In the genomic region with DNA sequence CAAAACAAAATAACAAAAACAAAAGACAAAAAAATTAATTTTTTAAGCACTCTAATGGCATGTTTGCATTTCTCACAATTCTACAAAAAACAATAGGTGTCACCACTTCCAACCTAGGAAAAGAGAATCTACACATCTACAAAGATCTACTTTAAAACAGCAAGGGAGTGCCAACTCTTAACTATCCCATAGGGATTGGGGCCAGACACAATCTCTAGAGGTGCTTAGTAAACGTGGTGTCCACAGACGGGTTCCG, we compare ENCODE assay signal across 8 mouse cellular contexts. TPM values are rescaled to one million over a fixed set of nuclear protein-coding genes. Genes with fewer than 3 reads are reported as not detected.
A peak's percentile ranks its signal among the peaks of the same experiment; 100 is the strongest.
DNase-seq lines count a peak whose midpoint lies in the region; ATAC-seq and TF ChIP-seq lines count a peak whose summit lies in the region.

A gene (plus strand): TSS at position 192 of the 256 bp plus-strand sequence.

- peak within 1 kb of the TSS; percentile 71 for H3K4me3 ChIP-seq in heart, embryonic 13.5 days
- peak within 1 kb of the TSS; percentile 60 for H3K4me3 ChIP-seq in hindbrain, embryonic 11.5 days (ENCODE audit: low read depth, low read length)
- H3K4me3 ChIP-seq in midbrain, embryonic 10.5 days = peak within 1 kb of the TSS; percentile 73

- POLR2A ChIA-PET in Patski (lab: Charles Lee) = no interaction called here

- TF ChIP-seq CTCF in Patski (IDR thresholded peaks at IDR 0.05) = no peak

- peaks cover 9% of the 10 kb centered on the region for H3K4me1 ChIP-seq in heart, embryonic 13.5 days
- no peaks in the 10 kb centered on the region for H3K4me1 ChIP-seq in hindbrain, embryonic 11.5 days (replicated peaks; ENCODE audit: control insufficient read depth, insufficient read depth, low read length)
- peaks cover 19% of the 10 kb centered on the region for H3K4me1 ChIP-seq in midbrain, embryonic 10.5 days

- no peaks in the 10 kb centered on the region for H3K9me3 ChIP-seq in heart, embryonic 13.5 days
- no peaks in the 10 kb centered on the region for H3K9me3 ChIP-seq in hindbrain, embryonic 11.5 days (ENCODE audit: control insufficient read depth, low read length)
- H3K9me3 ChIP-seq in midbrain, embryonic 10.5 days (replicated peaks) = 0 out of 2 replicates have a peak, but pooled peaks cover 2% of the 10 kb centered on the region

- intact Hi-C loops in heart, postnatal 36 days (cut with DNase I) = loop anchor here (10.0 kb wide), 1 partner anchor 319 kb away; no protein-coding TSS in a partner anchor
- intact Hi-C loops in gastrocnemius, postnatal 36 days (cut with DNase I) = loop anchor here (10.0 kb wide), 1 partner anchor 109 kb away; no protein-coding TSS in a partner anchor

- peak within 1 kb of the TSS; percentile 87 for H3K9ac ChIP-seq in heart, embryonic 13.5 days
- H3K9ac ChIP-seq in hindbrain, embryonic 11.5 days (ENCODE audit: low read depth, low read length) = peak within 1 kb of the TSS; percentile 69

- H3K36me3 ChIP-seq in heart, embryonic 13.5 days = peaks cover 24% of the 10 kb centered on the region
- H3K36me3 ChIP-seq in hindbrain, embryonic 11.5 days (ENCODE audit: control insufficient read depth, insufficient read depth, low read length) = no peaks in the 10 kb centered on the region
- H3K36me3 ChIP-seq in midbrain, embryonic 10.5 days = peaks cover 37% of the 10 kb centered on the region

- WGBS in heart, embryonic 13.5 days = 15% methylated on average over 3 of the region's 3 CpGs
- WGBS in hindbrain, embryonic 11.5 days = 25% methylated on average over 3 of the region's 3 CpGs
- WGBS in midbrain, embryonic 10.5 days = 14% methylated on average over 3 of the region's 3 CpGs

- 0 out of 2 replicates have a peak, but pooled peaks cover 3% of the 10 kb centered on the region for H3K27me3 ChIP-seq in heart, embryonic 13.5 days (replicated peaks)
- H3K27me3 ChIP-seq in Patski = peaks cover 7% of the 10 kb centered on the region
- H3K27me3 ChIP-seq in hindbrain, embryonic 11.5 days (ENCODE audit: control insufficient read depth, insufficient read depth, low read length) = no peaks in the 10 kb centered on the region
- peaks cover 41% of the 10 kb centered on the region for H3K27me3 ChIP-seq in midbrain, embryonic 10.5 days (ENCODE audit: low read depth, poor library complexity, severe bottlenecking)

- in situ Hi-C loops in Patski (cut with MboI; ENCODE audit: low pct_unique_long_range_greater_than_20kb) = loop anchor here (10.0 kb wide), 1 partner anchor 109 kb away; no protein-coding TSS in a partner anchor

- DNase-seq in heart, postnatal 36 days = no peak
- no peak for DNase-seq in Patski (ENCODE audit: low read depth, low spot score)
- no peak for DNase-seq in hindbrain, embryonic 11.5 days (ENCODE audit: low spot score)
- no peak for DNase-seq in midbrain, embryonic 10.5 days (ENCODE audit: low spot score)
- no peak for DNase-seq in cerebellum, postnatal 4 days (ENCODE audit: low spot score in 2 of 2)
- DNase-seq in embryo, embryonic 10 days (ENCODE audit: low spot score) = no peak
- DNase-seq in gastrocnemius, postnatal 36 days = no peak

- H3K4me2 ChIP-seq in heart, embryonic 13.5 days = peak within 1 kb of the TSS; percentile 77
- peak within 1 kb of the TSS; percentile 64 for H3K4me2 ChIP-seq in hindbrain, embryonic 11.5 days (replicated peaks; ENCODE audit: low read depth, low read length)

- CTCF ChIA-PET in Patski (lab: Charles Lee) = no interaction called here

- no peak for ATAC-seq in heart, embryonic 13.5 days (ENCODE audit: extremely low read depth, insufficient number of reproducible peaks, low FRiP score, low TSS enrichment)
- ATAC-seq in Patski = no peak
- no peak for ATAC-seq in hindbrain, embryonic 11.5 days (ENCODE audit: low FRiP score)

- peak within 1 kb of the TSS; percentile 83 for H3K27ac ChIP-seq in heart, embryonic 13.5 days (replicated peaks)
- H3K27ac ChIP-seq in hindbrain, embryonic 11.5 days (ENCODE audit: low read depth, low read length) = peak within 1 kb of the TSS; percentile 47
- peak within 1 kb of the TSS; percentile 92 for H3K27ac ChIP-seq in midbrain, embryonic 10.5 days (replicated peaks)

RNA-seq across cellular contexts. Expression of the gene that starts here (rescaled TPM):
- polyA plus RNA-seq in heart, embryonic 13.5 days (2015; fragmentation: Nextera tagmentation; extraction: Ambion mirVana) = 21.1 and 22.0 TPM in 2 replicates
- total RNA-seq in heart, postnatal 36 days (2021) = under 1 TPM; 0.36 to 0.87 TPM
- 21.8 TPM for polyA plus RNA-seq in Patski (2021)
- polyA plus RNA-seq in hindbrain, embryonic 11.5 days (2014; fragmentation: Nextera tagmentation; extraction: Ambion mirVana) = 39.7 and 40.7 TPM in 2 replicates
- polyA plus RNA-seq in midbrain, embryonic 10.5 days (2016; fragmentation: Nextera tagmentation; extraction: Ambion mirVana) = 45.7 and 48.1 TPM in 2 replicates
- under 1 TPM; 0.25 to 0.66 TPM for total RNA-seq in gastrocnemius, postnatal 36 days (2021)
